Mouse (Mus musculus) neural tube, embryonic 12.5 days (tissue): ENCODE measurements around the gene Zfp871. TPM values are rescaled to one million over a fixed set of nuclear protein-coding genes. Genes with fewer than 3 reads are reported as not detected.
A peak's percentile ranks its signal among the peaks of the same experiment; 100 is the strongest.

Source experiments
- ATAC-seq: fragments of 200-750 bp; cut with Nextera tagmentation; 2 replicates; pipeline ENCODE4 v1.8.0; 2017; ENCODE audit warnings: low read depth, mild to moderate bottlenecking, moderate TSS enrichment, moderate library complexity; ENCODE audit not compliant: low FRiP score
- H3K27ac ChIP-seq: fragments of 300-500 bp; sonication (generic); 2 replicates; pipeline ENCODE4 v1.5.1; 2016
- H3K27me3 ChIP-seq: fragments of 300-500 bp; sonication (generic); replicated peaks from 2 replicates; pipeline ENCODE4 v1.6.1; 2016; ENCODE audit warnings: mild to moderate bottlenecking
- H3K36me3 ChIP-seq: fragments of 300-500 bp; sonication (generic); 2 replicates; pipeline ENCODE4 v1.6.1; 2016; ENCODE audit warnings: mild to moderate bottlenecking
- H3K4me1 ChIP-seq: fragments of 300-500 bp; sonication (generic); 2 replicates; pipeline ENCODE4 v1.6.1; 2016
- H3K4me2 ChIP-seq: fragments of 300-500 bp; sonication (generic); replicated peaks from 2 replicates; pipeline ENCODE4 v1.6.1; 2016; ENCODE audit warnings: mild to moderate bottlenecking
- H3K4me3 ChIP-seq: fragments of 300-500 bp; sonication (generic); 2 replicates; pipeline ENCODE4 v1.5.1; 2016
- H3K9ac ChIP-seq: fragments of 300-500 bp; sonication (generic); 2 replicates; pipeline ENCODE4 v1.6.1; 2016; ENCODE audit warnings: mild to moderate bottlenecking
- H3K9me3 ChIP-seq: fragments of 300-500 bp; sonication (generic); 2 replicates; pipeline ENCODE4 v1.6.1; 2016; ENCODE audit warnings: mild to moderate bottlenecking
- WGBS: fragments of 180-500 bp; shearing (Covaris S2); methylation state at CpG from one replicate; pipeline ENCODE4 v1.1.7; 2016; 5-methylcytosine and 5-hydroxymethylcytosine counted together
- polyA plus RNA-seq: library from polyadenylated mRNA; unstranded; fragments of >200 nt; fragmentation: Nextera tagmentation; extraction: Ambion mirVana; gene quantifications from 2 replicates; pipeline ENCODE4 v1.2.1, GENCODE M21; 2016

Gene Zfp871
- polyA plus RNA-seq, 1 experiment from 2014 or later: 39.9 TPM

- H3K4me1 ChIP-seq: peaks cover 20% of the 10 kb centered on the region
- peak overlapping the region; percentile 86 for H3K9ac ChIP-seq
- H3K9me3 ChIP-seq: peaks cover 8% of the 10 kb centered on the region; the same call in 1 of the 2 replicates
- no peaks in the 10 kb centered on the region for H3K27me3 ChIP-seq
- ATAC-seq: peak; percentile 89
- peak overlapping the region; percentile 93 for H3K4me3 ChIP-seq
- WGBS: under 1% methylated on average over 31 of the region's 31 CpGs
- H3K27ac ChIP-seq: peak overlapping the region; percentile 79
- peaks cover 33% of the 10 kb centered on the region for H3K36me3 ChIP-seq
- H3K4me2 ChIP-seq: peak overlapping the region; percentile 68
These were observed 522 bp downstream of the Zfp871 start for GRCm38 (mm10) chr17:32787436-32788093.

- Histone ChIP-seq H3K27ac (no peak overlapping the region), H3K36me3 (peaks cover 33% of the 10 kb centered on the region), H3K27me3 (no peaks in the 10 kb centered on the region), H3K4me2 (peak overlapping the region; percentile 68), H3K9me3 (peaks cover 8% of the 10 kb centered on the region; the same call in 1 of the 2 replicates), H3K9ac (peak overlapping the region; percentile 86), H3K4me1 (peaks cover 20% of the 10 kb centered on the region), H3K4me3 (peak overlapping the region; percentile 93)
- no peak for ATAC-seq
- 81% methylated on average over 6 of the region's 6 CpGs for WGBS
These were observed 1.1 kb downstream of the Zfp871 start for GRCm38 (mm10) chr17:32786944-32787343.

GRCm38 (mm10) chr17:32785656-32786055 lies 2.4 kb downstream of the Zfp871 start:
- Histone ChIP-seq H3K9ac (no peak overlapping the region), H3K4me1 (peaks cover 20% of the 10 kb centered on the region), H3K4me2 (0 out of 2 replicates have a peak overlapping the region, but pooled peaks have one; percentile 10), H3K36me3 (peaks cover 35% of the 10 kb centered on the region), H3K27me3 (no peaks in the 10 kb centered on the region), H3K27ac (no peak overlapping the region), H3K4me3 (no peak overlapping the region), H3K9me3 (peaks cover 8% of the 10 kb centered on the region; the same call in 1 of the 2 replicates)
- WGBS: 95% methylated on average over 3 of the region's 3 CpGs
- no peak for ATAC-seq

- H3K9me3 ChIP-seq: no peaks in the 10 kb centered on the region
- peaks cover 63% of the 10 kb centered on the region for H3K36me3 ChIP-seq
- H3K9ac ChIP-seq: no peak overlapping the region
- no peak overlapping the region for H3K27ac ChIP-seq
- no peak overlapping the region for H3K4me3 ChIP-seq
- no peaks in the 10 kb centered on the region for H3K4me1 ChIP-seq
- over 99% methylated on average over 3 of the region's 3 CpGs for WGBS
- no peak overlapping the region for H3K4me2 ChIP-seq
- H3K27me3 ChIP-seq: no peaks in the 10 kb centered on the region
- no peak for ATAC-seq
These were observed 10.5 kb downstream of the Zfp871 start for GRCm38 (mm10) chr17:32777564-32777963.

GRCm38 (mm10) chr17:32771213-32771612 lies 16.9 kb downstream of the Zfp871 start:
- no peak for ATAC-seq
- H3K4me1 ChIP-seq: no peaks in the 10 kb centered on the region
- peaks cover 14% of the 10 kb centered on the region for H3K9me3 ChIP-seq
- no peak overlapping the region for H3K4me2 ChIP-seq
- no peaks in the 10 kb centered on the region for H3K27me3 ChIP-seq
- peaks cover 88% of the 10 kb centered on the region for H3K36me3 ChIP-seq
- H3K4me3 ChIP-seq: no peak overlapping the region
- H3K9ac ChIP-seq: no peak overlapping the region
- no peak overlapping the region for H3K27ac ChIP-seq
- WGBS: 91% methylated on average over 1 of the region's 1 CpGs

- Histone ChIP-seq H3K36me3 (peaks cover 68% of the 10 kb centered on the region), H3K9ac (no peak overlapping the region)
These were observed 21.7 kb downstream of the Zfp871 start for GRCm38 (mm10) chr17:32766422-32766821.

GRCm38 (mm10) chr17:32757331-32757730 lies 30.8 kb downstream of the Zfp871 start:
- no peaks in the 10 kb centered on the region for H3K9me3 ChIP-seq
- H3K4me3 ChIP-seq: no peak overlapping the region
- no peak overlapping the region for H3K9ac ChIP-seq
- H3K4me1 ChIP-seq: no peaks in the 10 kb centered on the region
- no peaks in the 10 kb centered on the region for H3K27me3 ChIP-seq
- no peak overlapping the region for H3K27ac ChIP-seq
- no peaks in the 10 kb centered on the region for H3K36me3 ChIP-seq
- WGBS: 74% methylated on average over 5 of the region's 5 CpGs
- H3K4me2 ChIP-seq: no peak overlapping the region
- no peak for ATAC-seq

More at GRCm38 (mm10) chr17:32766422-32766821, 21.7 kb downstream of the Zfp871 start:
- no peaks in the 10 kb centered on the region for H3K27me3 ChIP-seq
- no peak for ATAC-seq
- H3K27ac ChIP-seq: no peak overlapping the region
- H3K4me3 ChIP-seq: no peak overlapping the region
- 94% methylated on average over 2 of the region's 2 CpGs for WGBS
- no peaks in the 10 kb centered on the region for H3K4me1 ChIP-seq
- peaks cover 25% of the 10 kb centered on the region for H3K9me3 ChIP-seq
- H3K4me2 ChIP-seq: no peak overlapping the region

GRCm38 (mm10) chr17:32753634-32754033 lies 34.5 kb downstream of the Zfp871 start:
- Histone ChIP-seq H3K4me2 (no peak overlapping the region), H3K4me3 (no peak overlapping the region), H3K4me1 (no peaks in the 10 kb centered on the region), H3K27ac (no peak overlapping the region), H3K36me3 (no peaks in the 10 kb centered on the region), H3K9ac (no peak overlapping the region), H3K27me3 (no peaks in the 10 kb centered on the region), H3K9me3 (no peaks in the 10 kb centered on the region)
- WGBS: 18% methylated on average over 12 of the region's 12 CpGs
- no peak for ATAC-seq

GRCm38 (mm10) chr17:32752813-32753360 lies 35.2 kb downstream of the Zfp871 start:
- H3K4me2 ChIP-seq: no peak overlapping the region
- H3K27me3 ChIP-seq: no peaks in the 10 kb centered on the region
- H3K9me3 ChIP-seq: no peaks in the 10 kb centered on the region
- H3K4me3 ChIP-seq: no peak overlapping the region
- WGBS: 81% methylated on average over 6 of the region's 6 CpGs
- no peaks in the 10 kb centered on the region for H3K36me3 ChIP-seq
- no peaks in the 10 kb centered on the region for H3K4me1 ChIP-seq
- no peak for ATAC-seq
- H3K9ac ChIP-seq: no peak overlapping the region
- H3K27ac ChIP-seq: no peak overlapping the region

- no peaks in the 10 kb centered on the region for H3K9me3 ChIP-seq
- no peak for ATAC-seq
These were observed 37.5 kb downstream of the Zfp871 start for GRCm38 (mm10) chr17:32750611-32751010.

GRCm38 (mm10) chr17:32741057-32741456 lies 47.0 kb downstream of the Zfp871 start:
- WGBS: 7% methylated on average over 1 of the region's 1 CpGs

More at GRCm38 (mm10) chr17:32750611-32751010, 37.5 kb downstream of the Zfp871 start:
- H3K9ac ChIP-seq: no peak overlapping the region
- 50% methylated on average over 5 of the region's 5 CpGs for WGBS
- H3K4me2 ChIP-seq: no peak overlapping the region
- no peaks in the 10 kb centered on the region for H3K36me3 ChIP-seq
- no peaks in the 10 kb centered on the region for H3K27me3 ChIP-seq
- no peak overlapping the region for H3K27ac ChIP-seq
- H3K4me1 ChIP-seq: no peaks in the 10 kb centered on the region
- H3K4me3 ChIP-seq: no peak overlapping the region

GRCm38 (mm10) chr17:32738406-32738805 lies 49.7 kb downstream of the Zfp871 start:
- no peaks in the 10 kb centered on the region for H3K27me3 ChIP-seq
- no peak overlapping the region for H3K27ac ChIP-seq
- H3K4me3 ChIP-seq: no peak overlapping the region
- H3K4me1 ChIP-seq: no peaks in the 10 kb centered on the region
- H3K4me2 ChIP-seq: no peak overlapping the region
- H3K36me3 ChIP-seq: no peaks in the 10 kb centered on the region
- WGBS: 94% methylated on average over 1 of the region's 1 CpGs
- no peaks in the 10 kb centered on the region for H3K9me3 ChIP-seq
- H3K9ac ChIP-seq: no peak overlapping the region
- ATAC-seq: no peak

More at GRCm38 (mm10) chr17:32741057-32741456, 47.0 kb downstream of the Zfp871 start:
- Histone ChIP-seq H3K27me3 (no peaks in the 10 kb centered on the region), H3K4me2 (no peak overlapping the region), H3K9ac (no peak overlapping the region), H3K4me3 (no peak overlapping the region), H3K4me1 (no peaks in the 10 kb centered on the region), H3K27ac (no peak overlapping the region), H3K36me3 (no peaks in the 10 kb centered on the region), H3K9me3 (no peaks in the 10 kb centered on the region)
- ATAC-seq: no peak
